Mouse (Mus musculus) kidney, adult 18-20 months (tissue): ENCODE measurements around the gene Taok3.

Experiments
- DNase-seq: peaks from one replicate; pipeline ENCODE4 v3.0.0; 2021

The Taok3 gene

DNA sequence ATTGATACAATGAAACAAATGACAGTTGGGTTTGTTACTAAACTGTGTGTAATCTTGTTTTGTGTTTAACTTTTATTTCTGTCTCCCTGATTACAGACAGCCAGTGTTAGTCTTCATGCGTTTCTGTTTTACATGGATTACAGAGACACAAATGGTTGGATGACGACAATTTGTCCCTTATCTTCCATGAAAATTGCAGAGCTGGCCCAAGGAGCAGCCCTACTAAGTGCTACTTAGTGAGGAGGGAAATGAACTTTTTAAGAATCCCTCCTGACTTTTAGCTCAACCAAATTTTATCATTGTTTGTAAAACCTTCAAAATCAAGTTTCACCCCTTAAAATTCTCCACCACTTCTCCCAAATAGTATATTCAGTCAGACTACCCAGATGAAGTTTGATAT lies 1.7 kb upstream of the Taok3 start:
- DNase-seq, result no peak

GRCm38 (mm10) chr5:117118850-117119249 lies 1.1 kb upstream of the Taok3 start:
- DNase-seq, result peak; percentile 73

DNA sequence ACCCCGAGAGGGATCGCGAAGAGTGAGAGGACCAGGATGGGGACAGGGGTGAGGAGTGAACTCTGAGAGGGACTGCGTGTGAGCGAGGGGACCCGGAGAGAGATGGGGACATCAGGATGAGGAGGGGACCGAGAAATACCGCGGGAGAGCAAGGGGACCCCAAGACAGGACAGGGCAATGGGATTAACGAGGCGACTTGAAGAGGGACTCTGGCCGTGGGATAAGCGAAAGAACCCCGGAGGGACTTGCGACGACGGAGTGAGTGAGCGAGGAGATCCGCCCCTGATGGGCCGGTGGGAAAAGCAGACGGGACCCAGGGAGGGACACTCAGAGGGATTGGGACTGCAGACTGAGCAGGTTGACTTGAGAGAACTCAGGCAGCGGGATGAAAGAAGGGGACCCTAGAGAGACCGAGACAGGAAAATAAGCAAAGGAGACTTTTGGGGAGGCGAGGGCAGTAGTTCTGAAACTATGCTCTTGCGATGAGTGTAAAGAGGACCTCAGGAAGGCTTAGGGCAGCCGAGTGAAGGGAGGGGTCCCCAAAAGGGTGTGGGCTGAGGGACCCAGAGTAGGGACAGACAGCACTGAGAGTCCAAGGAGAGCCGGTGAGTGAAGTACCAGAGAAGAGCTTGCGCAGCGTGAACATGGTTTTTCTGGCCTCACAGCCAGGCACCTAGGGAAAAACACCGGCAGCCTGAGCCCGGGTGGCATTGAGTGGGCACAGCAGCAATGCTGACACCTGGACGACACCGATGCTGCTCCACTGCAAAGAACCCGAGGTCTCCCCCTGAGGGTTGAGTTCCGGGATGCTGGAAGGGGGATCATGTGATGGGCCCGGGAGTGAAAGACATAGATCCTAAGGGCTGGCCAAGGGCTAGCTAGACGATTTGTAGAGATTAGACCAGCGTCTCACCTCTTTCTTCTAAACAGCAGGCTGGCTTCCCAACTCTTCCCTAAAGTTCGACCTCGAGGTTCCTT lies 849 bp downstream of the Taok3 start:
- peak; percentile 30 for DNase-seq

- DNase-seq, result no peak
These were observed 1.7 kb downstream of the Taok3 start for GRCm38 (mm10) chr5:117121657-117122056.

DNA sequence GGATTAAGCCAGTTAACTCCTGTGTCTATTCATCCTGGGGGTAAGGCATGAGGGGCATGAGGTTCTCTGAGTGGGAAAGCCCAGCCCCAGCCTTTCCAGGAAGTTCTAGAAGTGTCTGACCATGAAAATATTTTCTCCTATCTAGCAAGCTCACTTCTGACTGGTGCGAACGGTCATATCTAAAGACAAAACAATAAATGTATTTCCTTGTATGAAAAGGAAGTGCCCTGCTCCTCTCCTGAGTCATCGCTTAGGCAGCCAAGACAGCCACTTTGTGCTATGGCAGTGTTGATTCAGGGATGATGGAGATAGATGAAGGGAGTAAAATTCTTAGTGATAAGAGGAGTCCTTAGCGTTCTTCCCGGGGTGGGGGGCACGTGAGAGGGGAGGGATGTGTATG lies 3.2 kb downstream of the Taok3 start:
- no peak for DNase-seq

DNA sequence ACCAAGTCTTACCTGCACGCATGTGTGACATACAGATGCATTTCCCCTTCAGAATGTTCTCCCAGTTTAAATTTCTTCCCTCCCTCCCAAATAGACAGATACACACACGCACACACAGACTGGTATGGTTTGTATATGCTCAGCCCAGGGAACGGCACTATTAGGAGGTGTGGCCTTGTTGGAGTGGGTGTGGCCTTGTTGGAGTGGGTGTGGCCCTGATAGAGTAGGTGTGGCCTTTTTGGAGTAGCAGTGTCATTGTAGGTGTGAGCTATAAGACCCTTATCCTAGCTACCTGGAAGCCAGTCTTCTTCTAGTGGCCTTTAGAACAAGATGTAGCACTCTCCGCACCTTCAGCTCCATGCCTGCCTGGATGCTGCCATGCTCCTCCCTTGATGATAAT lies 3.9 kb downstream of the Taok3 start:
- DNase-seq, result no peak

GRCm38 (mm10) chr5:117125482-117126346 lies 5.8 kb downstream of the Taok3 start:
- DNase-seq, result no peak

- DNase-seq, result no peak
These were observed 7.1 kb downstream of the Taok3 start for GRCm38 (mm10) chr5:117127051-117127450.

GRCm38 (mm10) chr5:117130726-117131125 lies 10.8 kb downstream of the Taok3 start:
- no peak for DNase-seq

- no peak for DNase-seq
These were observed 13.6 kb downstream of the Taok3 start for GRCm38 (mm10) chr5:117133446-117134065.

GRCm38 (mm10) chr5:117134066-117134888 lies 14.3 kb downstream of the Taok3 start:
- no peak for DNase-seq

DNA sequence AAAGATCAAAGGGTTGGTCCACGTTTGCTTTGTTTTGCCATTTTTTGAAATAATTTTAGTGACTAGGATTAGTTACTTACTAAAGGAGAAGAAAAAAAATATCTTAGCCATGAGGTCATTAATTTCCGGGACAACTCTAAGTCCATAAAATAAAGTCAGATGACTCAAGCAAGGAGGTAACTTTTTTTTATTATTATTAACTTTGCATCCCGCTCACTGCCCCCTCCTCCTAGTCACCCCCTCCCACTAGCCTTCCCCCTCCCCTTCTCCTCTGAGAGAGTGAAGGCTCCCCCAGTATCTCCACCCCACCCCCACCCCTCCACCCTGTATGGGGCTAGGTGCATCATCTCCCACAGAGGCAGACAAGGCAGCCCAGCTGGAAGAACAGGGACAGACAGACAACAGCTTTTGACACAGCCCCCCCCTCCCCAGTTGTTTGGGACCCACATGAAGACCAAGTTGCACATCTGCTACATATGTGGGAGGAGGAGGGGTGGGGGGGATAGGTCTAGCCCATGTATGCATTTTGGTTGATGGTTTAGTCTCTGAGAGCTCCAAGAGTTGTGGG lies 15.0 kb downstream of the Taok3 start:
- no peak for DNase-seq

- no peak for DNase-seq
These were observed 15.9 kb downstream of the Taok3 start for GRCm38 (mm10) chr5:117135869-117136268.

- DNase-seq, result no peak
These were observed 16.6 kb downstream of the Taok3 start for GRCm38 (mm10) chr5:117136570-117136969.

DNA sequence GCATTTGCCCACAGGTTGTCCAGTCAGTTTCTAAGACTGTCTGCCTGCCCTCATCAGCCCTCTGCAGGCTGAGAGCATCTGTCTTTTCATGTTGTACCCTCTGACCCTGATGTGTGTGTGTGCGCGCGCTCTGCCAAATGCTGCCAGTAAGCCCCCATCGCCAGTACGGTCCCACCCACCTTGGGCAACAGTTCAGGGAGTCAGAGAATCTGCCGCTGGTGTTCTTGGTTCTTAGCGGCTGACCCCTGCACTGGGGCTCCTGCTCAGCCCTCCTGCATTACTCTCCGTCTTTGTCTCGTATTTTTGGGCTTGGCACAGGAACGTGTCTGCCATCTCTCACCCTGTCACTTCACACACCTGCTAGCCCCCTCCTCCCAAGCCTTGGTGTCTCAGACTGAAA lies 17.1 kb downstream of the Taok3 start:
- peak; percentile 9 for DNase-seq

GRCm38 (mm10) chr5:117137594-117137993 lies 17.7 kb downstream of the Taok3 start:
- no peak for DNase-seq

DNA sequence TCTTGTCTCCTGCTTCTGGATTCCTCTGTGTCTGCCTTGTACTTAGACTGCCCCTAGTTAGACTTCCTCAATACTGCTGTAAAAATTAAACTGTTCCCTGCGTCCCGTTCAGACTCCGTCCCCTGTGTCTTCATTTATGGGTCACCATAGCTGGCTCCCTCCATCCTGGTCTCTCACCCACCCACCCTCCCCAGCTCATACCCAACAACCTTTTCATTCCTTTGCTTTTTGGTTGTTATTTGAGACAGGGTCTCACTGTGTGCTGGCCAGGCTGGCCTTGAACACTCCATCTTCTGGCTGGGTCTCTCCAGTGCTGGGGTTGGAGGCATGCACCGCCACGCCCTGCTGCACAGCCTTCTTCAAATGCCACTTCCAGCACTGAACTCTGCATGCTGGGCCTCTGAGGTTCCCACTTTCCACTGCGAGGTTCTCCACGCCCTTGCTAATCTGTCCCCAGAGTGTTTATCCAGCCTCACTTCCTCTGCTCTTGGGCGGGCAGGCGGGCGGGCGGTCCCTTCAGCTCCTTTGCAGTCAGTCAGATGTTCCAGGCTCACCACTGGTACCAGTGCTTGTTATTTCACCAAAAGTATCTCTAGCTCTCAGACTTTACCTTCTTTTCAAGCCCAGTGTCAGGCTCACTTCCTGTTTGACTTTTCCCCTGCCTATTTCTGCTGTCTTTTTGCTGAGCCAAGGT lies 18.5 kb downstream of the Taok3 start:
- DNase-seq, result no peak

DNA sequence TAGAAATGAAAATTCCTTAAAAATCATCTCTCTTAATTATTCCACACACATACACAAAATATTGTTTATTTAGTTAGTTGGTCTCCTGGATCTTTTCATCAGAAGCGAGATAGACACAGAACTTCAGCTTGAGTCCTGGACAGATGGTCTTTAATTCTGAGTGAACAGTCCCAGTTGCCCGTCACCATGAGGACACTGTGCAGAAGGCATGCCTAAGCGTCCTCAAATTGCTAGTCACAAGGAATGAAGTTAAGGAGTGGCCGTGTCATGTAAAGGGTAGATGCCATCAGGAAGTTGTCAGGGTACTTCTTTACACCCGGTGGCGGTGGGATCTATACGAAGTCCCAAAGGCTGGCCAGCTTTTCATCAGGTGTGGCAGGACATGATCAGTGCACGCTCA lies 19.9 kb downstream of the Taok3 start:
- no peak for DNase-seq

DNA sequence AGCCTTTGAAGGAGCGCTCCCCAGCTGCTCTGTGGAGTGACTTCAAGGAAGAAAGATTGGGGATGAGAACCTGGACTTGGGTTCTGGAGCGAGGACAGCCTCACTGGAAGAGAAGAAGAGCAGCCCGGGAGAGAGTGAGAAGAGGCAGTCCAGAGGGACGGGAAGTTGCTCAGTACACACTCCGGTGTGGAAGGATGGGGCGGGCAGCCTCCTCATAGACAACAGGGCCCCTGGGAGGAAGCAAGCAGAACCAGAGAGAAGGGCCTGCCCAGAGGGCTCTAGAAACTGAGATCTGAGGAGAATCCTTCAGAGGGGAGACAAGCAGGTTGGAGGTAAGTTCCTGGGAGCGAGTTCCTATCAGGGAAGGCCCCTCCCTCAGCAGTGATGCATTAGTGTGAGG lies 20.4 kb downstream of the Taok3 start:
- no peak for DNase-seq

DNA sequence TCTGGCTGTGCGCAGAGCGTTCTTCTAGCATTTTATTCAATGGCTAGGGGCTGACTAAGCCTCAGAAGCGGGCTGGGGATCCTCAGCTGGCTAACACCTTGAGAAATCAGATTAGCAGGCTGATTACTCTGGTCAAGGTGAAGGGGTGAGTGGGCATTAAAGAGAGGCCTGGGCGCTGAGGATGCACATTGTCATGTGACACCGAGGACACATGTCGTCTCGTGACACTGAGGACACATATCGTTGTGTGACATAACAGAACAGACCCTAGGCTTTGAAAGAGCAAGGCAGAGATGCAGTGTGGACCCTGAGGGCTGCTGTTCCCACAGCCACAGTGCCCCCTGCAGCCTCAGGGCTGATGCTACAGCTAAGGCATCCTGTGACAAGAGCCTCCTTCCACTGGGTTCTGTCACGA lies 23.8 kb downstream of the Taok3 start:
- peak; percentile 17 for DNase-seq

GRCm38 (mm10) chr5:117146165-117146564 lies 26.2 kb downstream of the Taok3 start:
- no peak for DNase-seq
